ENCODE assay signal across 28 mouse cellular contexts in the genomic region with DNA sequence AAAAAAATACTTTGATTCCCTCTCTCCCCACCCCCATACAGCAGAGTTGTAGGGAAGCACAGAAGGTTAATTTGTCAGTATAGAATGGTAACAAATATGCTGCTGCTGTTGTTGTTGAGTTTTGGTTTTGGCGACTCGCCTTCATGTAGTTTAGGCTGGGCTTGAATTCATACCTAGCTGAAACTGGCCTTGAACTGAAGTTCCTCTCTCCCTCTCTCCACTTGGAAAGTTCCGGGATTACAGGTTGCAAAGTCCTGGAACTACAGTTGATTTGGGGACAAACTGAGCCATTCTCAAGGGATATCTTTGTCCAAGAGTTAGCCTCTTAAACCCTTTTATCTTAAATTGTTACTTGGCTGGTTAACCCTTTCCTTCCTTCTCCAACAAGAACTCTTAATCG.
"Had no signal": no experiment of that assay in that cellular context is flagged by ENCODE, and none has a peak within 500 bp of the region (broad histone marks: within the 10 kb centered on the region; RNA-seq: fewer than 3 reads in every experiment).

No protein-coding gene starts in this region.

- H3K4me2 ChIP-seq: embryonic facial prominence, embryonic 12.5 days; embryonic facial prominence, embryonic 13.5 days; embryonic facial prominence, embryonic 15.5 days; forebrain, embryonic 12.5 days; forebrain, embryonic 13.5 days; forebrain, embryonic 15.5 days had no signal

- DNase-seq: cerebellum, adult 2 months; cerebellum, adult 8-10 months; cerebellum, adult 9-10 months; cerebellum, adult 9-11 months; cerebellum, postnatal 10 days; cerebellum, postnatal 14 days; cerebellum, postnatal 25 days; cerebellum, postnatal 36 days; embryo, embryonic 11 days; forebrain, postnatal 0 days; gastrocnemius, adult 2 months; gastrocnemius, postnatal 10 days; gastrocnemius, postnatal 14 days; gastrocnemius, postnatal 25 days; gastrocnemius, postnatal 36 days; heart, adult 18-20 months; heart, adult 2 months had no signal

- H3K9ac ChIP-seq: embryonic facial prominence, embryonic 12.5 days; embryonic facial prominence, embryonic 13.5 days; embryonic facial prominence, embryonic 15.5 days; forebrain, embryonic 12.5 days; forebrain, embryonic 13.5 days; forebrain, embryonic 15.5 days; forebrain, postnatal 0 days had no signal

- ATAC-seq: forebrain, embryonic 13.5 days; forebrain, embryonic 14.5 days; forebrain, embryonic 15.5 days; forebrain, embryonic 16.5 days; forebrain, postnatal 0 days had no signal

- H3K4me3 ChIP-seq: embryonic facial prominence, embryonic 10.5 days; embryonic facial prominence, embryonic 12.5 days; embryonic facial prominence, embryonic 13.5 days; embryonic facial prominence, embryonic 15.5 days; erythroblast, embryonic 14.5 days; forebrain, embryonic 10.5 days; forebrain, embryonic 12.5 days; forebrain, embryonic 13.5 days; forebrain, embryonic 15.5 days; gastrocnemius, adult 2 months; heart, adult 2 months had no signal

- H3K27me3 ChIP-seq: embryonic facial prominence, embryonic 12.5 days; embryonic facial prominence, embryonic 13.5 days; embryonic facial prominence, embryonic 15.5 days; forebrain, embryonic 12.5 days; forebrain, embryonic 13.5 days; forebrain, embryonic 15.5 days had no signal

- H3K36me3 ChIP-seq: embryonic facial prominence, embryonic 12.5 days; embryonic facial prominence, embryonic 13.5 days; embryonic facial prominence, embryonic 15.5 days had no signal

- H3K9me3 ChIP-seq: embryonic facial prominence, embryonic 10.5 days; embryonic facial prominence, embryonic 12.5 days; embryonic facial prominence, embryonic 13.5 days; embryonic facial prominence, embryonic 15.5 days; forebrain, embryonic 10.5 days; forebrain, embryonic 12.5 days; forebrain, embryonic 13.5 days; forebrain, embryonic 15.5 days had no signal

- H3K27ac ChIP-seq: embryonic facial prominence, embryonic 10.5 days; embryonic facial prominence, embryonic 12.5 days; forebrain, embryonic 10.5 days; forebrain, embryonic 12.5 days; forebrain, embryonic 13.5 days; forebrain, embryonic 15.5 days; gastrocnemius, adult 2 months; heart, adult 2 months had no signal
